Mouse (Mus musculus): ENCODE measurements at regions not wholly inside any gene's neighbourhood (a gene's known extent, or its start where the extent isn't known, plus 50 kb on each side); places are given as distances from the start of the nearest gene placed in this dataset.
"Not testable (repeated sequence)": the region's sequence is repeated elsewhere in the genome, so short reads cannot be mapped to it uniquely, and the experiment has no call there.

DNA sequence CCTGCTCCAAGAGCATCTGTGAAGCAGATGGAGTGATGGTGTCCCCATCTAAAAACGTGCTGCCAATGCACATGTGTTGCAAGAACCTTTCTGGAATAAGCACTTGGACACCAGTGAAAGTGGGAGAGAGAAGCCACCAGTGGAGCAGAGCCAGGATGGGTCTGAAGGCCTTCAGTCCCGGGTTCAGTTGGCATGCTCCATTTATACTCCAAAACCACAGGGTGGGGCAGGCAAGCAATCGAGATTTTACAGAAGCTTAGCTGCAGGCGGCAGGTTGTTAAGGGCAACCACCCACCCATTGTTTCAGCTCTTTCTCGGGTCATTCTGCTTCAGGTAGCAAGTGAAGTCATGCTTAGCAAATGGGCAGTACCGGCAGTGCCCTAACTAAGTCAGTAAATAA is 51.8 kb upstream of the Sv2b start:
- DNase-seq (ENCODE audit: low spot score): no peak

- no peak for DNase-seq (ENCODE audit: low spot score)
Observed at GRCm38 (mm10) chr7:75362541-75362940, 53.5 kb upstream of the Sv2b start.

DNA sequence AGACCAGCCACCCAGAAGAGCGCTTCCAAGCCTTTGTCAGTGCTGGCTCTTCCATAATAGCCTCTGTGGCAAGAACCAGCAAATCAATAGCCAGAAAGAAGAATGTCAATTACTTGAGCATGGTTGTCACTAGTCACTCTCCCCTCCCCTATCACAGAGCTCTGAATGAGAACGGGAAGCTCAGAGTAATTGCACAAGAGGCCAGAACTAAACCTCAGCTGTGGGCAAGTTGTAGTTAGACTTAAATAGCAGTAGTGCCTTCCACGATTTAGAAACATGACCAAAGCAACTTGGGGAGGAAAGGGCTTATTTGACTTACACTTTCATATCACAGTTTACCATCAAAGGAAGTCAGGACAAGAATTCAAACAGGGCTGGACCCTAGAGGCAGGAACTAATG is 56.4 kb upstream of the Sv2b start:
- DNase-seq (ENCODE audit: low spot score): no peak

- DNase-seq (ENCODE audit: low spot score): peak; percentile 76
Observed at GRCm38 (mm10) chr7:75366285-75366882, 57.3 kb upstream of the Sv2b start.

DNA sequence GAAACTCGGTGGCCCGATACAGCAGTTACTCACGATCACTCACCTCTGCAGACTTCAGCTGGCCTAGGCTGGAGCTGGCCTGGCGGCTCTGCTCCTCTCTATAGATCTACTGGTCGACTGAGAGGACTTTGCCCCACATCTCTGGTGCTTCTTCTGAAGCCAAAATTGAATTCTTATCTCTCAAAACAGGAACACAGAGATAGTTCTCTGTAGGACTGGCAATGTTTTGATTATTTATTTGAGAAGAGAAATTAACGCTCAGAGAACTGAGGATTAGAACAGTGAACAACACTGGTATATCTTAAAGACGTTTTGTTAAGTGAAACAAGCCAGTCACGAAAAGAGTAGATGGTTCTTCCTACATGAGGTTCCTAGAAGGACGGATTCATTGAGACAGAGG is 59.3 kb upstream of the Sv2b start:
- no peak for DNase-seq (ENCODE audit: low spot score)

DNA sequence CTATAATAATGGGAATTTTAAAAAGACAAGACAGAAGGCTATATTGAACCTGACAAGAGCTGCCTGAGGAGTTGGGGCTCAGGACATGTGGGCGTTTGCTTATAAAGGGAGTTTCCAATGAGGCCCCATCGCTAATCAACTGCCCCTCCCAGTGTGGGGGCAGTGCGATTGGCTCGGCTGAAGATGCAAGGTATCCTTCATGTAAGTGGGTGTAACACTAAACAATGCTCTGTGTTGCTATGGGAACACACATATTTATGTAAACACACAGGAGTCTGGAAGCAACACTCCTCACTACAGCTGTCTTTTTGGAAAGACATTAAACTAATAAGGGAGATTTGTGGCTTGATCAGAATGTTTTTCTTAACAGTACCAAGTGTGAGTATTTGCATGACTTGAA is 60.3 kb upstream of the Sv2b start:
- no peak for DNase-seq (ENCODE audit: low spot score)

- DNase-seq (ENCODE audit: low spot score): peak; percentile 78
Observed at GRCm38 (mm10) chr7:75370595-75371519, 61.8 kb upstream of the Sv2b start.

DNA sequence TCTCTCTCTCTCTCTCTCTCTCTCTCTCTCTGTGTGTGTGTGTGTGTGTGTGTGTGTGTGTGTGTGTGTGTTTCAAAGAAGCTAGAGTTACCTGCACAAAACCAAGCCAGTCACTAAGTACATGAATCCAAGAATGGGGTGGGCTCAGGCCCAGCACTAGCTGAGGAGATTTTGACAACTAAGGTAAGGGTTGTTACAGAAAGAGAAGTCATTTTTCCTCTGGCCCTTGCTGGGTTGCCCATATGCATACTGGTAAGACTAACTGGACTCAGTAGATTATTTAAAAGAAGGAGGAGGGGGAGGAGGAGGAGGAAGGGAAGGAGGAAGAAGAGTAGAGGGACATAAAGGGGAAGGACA is 62.4 kb upstream of the Sv2b start:
- no peak for DNase-seq (ENCODE audit: low spot score)

- DNase-seq (ENCODE audit: low spot score): no peak
Observed at GRCm38 (mm10) chr7:75371991-75372390, 62.9 kb upstream of the Sv2b start.

- DNase-seq (ENCODE audit: low spot score): no peak
Observed at GRCm38 (mm10) chr7:75372892-75373444, 63.9 kb upstream of the Sv2b start.

GRCm38 (mm10) chr7:75374506-75374905 is 65.4 kb upstream of the Sv2b start:
- DNase-seq (ENCODE audit: low spot score): no peak

DNA sequence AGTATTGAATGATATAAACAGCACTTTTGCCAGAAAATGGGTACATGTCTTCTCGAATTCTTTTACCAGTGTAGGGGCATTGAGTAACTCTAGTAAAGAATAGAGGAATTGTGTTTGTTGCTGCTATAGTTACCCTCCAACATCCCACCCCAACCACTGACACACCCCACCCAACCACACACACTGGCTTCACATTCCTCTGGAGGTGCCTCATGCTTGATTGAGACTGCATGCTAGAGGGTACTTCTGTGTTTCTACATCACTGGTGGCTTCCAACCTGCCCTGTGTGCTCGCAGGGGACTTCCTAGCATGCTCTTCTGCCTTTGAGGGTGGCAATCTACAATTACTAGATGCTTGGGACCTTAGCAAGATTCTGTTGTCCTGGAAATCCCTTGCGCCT is 70.5 kb upstream of the Sv2b start:
- no peak for DNase-seq (ENCODE audit: low spot score)

DNA sequence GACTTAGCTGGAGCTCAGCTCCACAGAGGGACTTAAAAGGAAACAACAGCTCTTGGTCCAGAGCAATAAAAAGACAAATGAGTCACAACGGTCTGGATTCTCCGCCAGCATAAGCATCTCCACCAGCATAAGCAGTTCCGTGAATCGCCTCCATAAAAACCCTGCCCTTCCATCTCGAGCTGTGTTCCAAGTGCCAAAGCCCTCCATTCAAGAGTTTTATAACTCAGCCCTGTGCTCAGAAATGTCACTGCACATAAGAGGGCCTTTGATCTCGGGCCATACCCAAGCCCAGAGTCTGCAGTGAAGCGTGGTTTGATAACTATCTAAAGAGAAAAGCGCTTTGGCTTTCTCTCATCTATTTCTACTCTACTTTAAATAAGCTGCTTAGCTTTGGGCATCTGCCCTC is 70.8 kb upstream of the Akap13 start:
- no peak for DNase-seq (ENCODE audit: low spot score)

DNA sequence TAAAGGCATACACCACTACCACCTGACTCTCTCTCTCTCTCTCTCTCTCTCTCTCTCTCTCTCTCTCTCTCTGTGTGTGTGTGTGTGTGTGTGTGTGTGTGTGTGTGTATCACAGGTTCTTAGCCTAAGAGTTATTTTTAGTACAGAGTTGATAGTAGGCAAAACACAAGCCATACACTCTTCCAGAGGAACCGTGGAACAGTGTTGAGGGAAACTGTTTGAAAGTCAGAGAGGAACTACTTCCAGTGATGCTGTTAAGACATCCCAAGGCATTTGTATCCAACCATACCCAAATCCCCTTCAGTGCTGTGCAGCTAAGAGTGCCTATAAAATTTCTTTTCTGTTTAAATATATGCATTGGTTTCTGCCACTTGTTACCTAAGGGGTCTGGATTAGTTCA is 68.3 kb upstream of the Akap13 start:
- no peak for DNase-seq (ENCODE audit: low spot score)

DNA sequence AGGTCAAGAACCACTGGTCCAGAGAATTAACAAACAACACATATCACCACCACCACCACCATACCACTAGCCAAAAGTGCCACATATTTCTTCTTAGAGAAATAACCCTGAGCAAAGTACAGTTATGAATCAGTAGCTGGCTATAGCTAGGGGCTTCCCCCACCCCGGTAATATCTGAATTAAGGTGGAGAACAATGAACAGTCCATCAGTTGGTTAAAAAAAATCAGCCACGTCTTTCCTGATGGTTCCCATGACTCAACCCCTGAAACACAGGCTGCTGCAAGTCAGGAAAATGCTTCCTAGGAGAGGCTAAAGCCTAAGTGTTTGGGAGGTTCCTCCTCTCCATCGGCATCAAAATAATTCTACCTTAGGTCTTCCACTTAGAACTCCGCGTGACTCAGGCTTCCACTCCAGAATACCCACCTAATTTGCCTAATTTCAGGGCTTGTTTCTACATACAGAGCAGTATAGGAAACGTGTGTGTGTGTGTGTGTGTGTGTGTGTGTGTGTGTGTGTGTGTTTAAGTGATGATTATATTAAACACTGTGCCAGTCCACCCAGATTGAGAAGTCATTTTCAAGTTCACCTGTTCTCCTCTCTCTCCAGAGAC is 67.4 kb upstream of the Akap13 start:
- DNase-seq (ENCODE audit: low spot score): no peak

- DNase-seq (ENCODE audit: low spot score): no peak
Observed at GRCm38 (mm10) chr7:75390162-75390561, 65.2 kb upstream of the Akap13 start.

DNA sequence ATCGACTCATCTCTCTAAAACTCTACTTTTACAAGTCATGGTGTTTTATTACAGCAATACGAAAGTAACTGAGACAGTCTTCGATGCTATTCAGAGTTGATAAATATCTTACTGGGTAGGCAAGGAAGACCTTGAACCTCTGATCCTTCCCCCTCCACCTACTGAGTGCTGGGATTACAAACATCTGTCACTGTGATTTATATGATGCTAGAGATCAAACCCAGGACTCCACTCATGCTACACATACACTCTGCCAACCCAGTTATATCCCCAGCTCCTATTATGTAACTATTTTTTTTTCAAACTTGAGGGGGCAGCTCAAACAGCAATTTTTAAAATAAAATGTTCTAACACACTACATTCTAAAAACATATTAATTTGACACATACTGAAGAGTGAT is 62.6 kb upstream of the Akap13 start:
- no peak for DNase-seq (ENCODE audit: low spot score)

GRCm38 (mm10) chr7:75393466-75393865 is 61.9 kb upstream of the Akap13 start:
- no peak for DNase-seq (ENCODE audit: low spot score)

GRCm38 (mm10) chr7:75394866-75395580 is 60.3 kb upstream of the Akap13 start:
- DNase-seq (ENCODE audit: low spot score): no peak

DNA sequence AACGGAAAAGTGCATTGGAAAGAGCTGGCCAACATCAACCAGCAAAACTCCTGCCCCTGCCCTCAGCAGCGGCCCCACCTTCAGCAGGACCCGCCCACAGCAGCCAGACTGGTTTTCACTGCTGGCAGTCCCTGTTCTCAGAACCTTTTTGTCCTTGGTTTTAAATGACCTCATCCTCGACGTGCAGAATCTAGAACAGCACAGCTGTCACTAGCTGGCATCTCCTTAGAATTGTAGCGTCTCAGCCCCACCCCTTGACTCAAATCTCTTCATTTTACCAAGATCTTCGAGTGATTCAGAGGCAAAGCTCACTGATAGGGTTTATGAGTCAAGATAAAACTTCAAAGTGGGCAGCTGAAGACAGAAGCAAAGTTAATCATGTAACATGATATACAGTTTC is 57.8 kb upstream of the Akap13 start:
- peak; percentile 15 for DNase-seq (ENCODE audit: low spot score)

- DNase-seq (ENCODE audit: low spot score): not testable (repeated sequence)
Observed at GRCm38 (mm10) chr7:75398480-75398879, 56.9 kb upstream of the Akap13 start.
